Mouse (Mus musculus) MEL-GATA-1-ER (cell line): ENCODE measurements around the gene Eif3k.

Source experiments
- DNase-seq: peaks from one replicate; pipeline ENCODE4 v3.0.0-alpha.2; 2012; ENCODE audit warnings: low read depth; ENCODE audit errors: extremely low read depth

The Eif3k gene

DNA sequence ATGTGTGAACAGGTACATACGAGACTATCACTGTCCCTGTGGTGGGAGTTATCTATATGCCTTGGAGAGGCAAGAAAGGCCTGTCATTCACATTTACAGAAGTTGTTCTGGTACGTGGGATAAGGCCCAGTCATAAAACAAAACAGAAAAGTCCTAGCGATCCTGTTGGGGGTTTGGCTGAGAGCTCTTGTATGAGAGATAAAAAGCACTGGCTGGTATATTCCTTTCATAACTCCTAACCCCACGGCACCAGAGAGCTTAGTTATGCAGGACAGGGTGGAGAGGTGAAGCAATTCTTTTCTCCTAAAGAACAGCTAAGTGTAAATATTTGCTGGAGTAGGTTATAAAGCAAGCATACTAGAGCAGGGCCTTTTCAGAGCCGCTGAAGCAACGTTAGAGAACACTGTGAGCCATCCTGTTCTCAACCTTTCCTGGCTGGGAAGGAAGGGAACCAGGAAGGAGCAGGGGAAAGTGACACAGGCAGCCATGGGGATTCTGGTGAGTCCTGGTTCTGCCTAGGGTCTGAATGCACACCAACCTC, 22.1 kb downstream of the Eif3k start:
- DNase-seq, result peak; percentile 87

DNA sequence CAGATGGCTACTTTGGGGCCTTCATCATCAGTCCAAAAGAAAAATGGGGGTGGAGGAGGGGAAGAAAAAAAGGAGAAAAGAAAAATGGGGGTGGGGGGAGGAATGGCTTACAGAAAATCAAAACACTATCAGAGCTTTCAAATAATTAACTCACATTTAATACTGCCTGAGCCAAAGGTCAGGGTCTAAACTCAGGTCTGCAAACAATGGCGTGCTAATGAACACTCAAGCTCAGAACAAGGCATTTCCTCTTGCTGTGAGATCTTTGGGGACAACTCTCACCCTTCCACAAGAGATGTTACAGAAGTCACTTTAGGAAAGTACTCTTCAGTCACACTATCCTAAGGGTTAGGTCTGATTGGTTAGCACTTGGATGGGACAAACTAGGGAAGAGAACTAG, 22.9 kb downstream of the Eif3k start:
- no peak for DNase-seq

DNA sequence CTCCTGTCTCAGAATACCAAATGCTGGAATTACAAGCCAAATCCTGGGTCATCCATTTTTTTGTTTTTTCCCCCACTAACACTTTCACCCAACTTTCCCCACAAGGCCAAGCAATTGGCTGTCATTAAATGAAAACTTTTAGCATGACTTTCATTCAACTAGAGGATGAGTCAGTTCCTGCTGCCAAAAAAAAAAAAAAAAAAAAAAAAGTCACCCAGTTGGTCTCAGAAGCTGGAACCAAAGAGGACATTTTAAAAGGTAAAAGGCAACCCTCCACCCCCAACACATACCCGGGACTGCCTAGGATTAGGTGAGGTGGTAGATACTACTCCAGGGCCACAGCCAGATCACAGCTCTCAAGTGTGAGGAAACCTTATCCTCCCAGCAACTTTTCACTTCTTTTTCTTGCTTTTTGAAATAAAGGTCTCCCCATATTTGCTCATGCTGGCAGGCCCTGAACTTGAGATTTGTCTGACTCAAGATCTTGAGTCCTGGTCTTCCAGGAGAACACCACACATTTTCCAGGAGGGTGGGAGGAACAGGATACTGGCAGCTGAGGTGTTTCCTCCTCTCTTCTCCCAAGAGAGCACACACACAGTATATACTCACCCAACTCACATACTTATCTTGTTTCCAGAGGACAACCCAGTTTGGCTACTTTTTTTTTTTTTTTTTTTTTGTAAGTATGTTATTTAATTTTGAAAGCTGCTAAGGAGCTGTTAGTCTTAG, 23.5 kb downstream of the Eif3k start:
- no peak for DNase-seq

DNA sequence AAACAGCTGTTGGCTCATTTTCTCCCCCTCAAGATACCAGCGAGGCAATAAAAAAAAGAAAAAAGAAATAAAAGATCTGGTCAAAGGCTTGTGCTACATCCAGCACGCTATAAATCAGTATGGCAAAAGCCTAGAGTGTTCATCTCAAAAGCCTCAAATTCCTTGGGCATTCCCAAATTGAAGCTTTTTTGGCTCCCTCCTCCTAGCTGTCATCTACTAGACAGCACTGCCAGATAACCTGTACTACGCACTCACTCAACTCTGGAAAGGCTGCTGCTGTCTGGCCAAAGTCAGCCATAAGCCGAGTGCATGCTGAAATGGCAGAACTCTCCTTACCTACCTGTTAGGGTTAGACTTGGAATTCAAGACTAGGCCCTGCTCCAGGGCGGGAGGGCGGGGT, 24.4 kb downstream of the Eif3k start:
- DNase-seq, result no peak

DNA sequence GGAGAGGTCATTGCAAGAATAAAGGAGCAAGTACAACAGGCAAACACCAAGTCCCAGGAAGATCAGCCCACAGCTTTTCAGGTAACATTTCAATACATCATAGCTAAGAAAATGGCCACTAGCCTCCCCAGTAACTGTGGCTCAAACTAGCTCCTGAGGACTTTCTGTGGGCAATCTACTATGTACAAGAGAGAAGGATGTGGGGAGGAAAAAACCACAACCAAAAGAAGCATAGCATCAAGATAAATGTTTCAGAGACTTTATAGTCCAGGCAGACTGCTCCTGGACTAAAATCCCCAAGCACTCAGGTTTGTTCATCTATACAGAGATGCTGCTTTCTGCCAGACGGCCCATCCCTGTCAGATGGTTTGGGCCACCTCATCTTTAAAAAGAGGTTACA, 25.4 kb downstream of the Eif3k start:
- no peak for DNase-seq

DNA sequence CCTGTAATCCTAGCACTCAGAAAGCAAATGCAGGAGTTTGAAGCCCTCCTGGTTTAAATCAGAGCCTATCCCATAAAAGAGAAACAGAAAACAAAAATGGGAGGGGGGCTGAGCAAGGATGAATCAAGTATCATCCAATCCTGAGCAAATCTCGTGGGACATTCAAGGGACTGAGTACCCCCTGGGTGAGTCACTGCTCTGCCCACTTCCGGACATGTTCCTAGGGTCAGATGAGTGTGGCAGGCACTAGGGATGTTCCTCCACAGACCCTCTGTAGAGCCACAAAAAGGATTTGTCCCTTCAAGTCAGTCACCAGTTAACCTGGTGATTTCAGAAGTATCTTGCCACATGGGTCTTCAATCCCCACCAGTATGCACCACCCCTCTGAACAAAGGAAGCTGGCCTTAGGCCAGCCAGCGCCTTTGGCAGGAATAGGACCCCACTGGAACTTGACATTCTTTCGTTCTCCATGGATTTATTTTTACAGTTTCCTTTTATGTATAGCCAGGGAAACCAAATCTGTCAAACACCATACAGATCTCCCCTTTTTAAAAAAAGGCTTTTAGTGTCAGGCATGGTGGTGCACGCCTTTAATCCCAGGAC, 26.3 kb downstream of the Eif3k start:
- DNase-seq, result no peak

DNA sequence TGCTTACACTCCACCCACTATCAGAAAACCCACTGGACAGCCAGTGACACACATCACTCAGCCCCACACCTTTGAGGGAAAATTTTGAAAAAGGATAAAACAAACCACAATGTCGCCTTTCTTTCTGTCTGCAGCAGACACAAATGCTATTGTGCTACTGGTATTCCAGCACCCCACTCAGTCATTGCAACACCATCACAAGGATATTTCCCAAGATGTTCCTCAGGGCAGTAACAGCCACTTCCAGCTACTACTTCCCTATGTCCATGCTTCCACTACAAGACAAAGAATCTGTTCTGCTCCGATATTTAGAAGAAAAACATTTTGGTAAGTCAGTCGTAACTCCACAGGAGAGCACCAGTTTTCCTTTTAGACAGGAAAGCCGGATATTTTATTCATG, 26.9 kb downstream of the Eif3k start:
- DNase-seq, result no peak

DNA sequence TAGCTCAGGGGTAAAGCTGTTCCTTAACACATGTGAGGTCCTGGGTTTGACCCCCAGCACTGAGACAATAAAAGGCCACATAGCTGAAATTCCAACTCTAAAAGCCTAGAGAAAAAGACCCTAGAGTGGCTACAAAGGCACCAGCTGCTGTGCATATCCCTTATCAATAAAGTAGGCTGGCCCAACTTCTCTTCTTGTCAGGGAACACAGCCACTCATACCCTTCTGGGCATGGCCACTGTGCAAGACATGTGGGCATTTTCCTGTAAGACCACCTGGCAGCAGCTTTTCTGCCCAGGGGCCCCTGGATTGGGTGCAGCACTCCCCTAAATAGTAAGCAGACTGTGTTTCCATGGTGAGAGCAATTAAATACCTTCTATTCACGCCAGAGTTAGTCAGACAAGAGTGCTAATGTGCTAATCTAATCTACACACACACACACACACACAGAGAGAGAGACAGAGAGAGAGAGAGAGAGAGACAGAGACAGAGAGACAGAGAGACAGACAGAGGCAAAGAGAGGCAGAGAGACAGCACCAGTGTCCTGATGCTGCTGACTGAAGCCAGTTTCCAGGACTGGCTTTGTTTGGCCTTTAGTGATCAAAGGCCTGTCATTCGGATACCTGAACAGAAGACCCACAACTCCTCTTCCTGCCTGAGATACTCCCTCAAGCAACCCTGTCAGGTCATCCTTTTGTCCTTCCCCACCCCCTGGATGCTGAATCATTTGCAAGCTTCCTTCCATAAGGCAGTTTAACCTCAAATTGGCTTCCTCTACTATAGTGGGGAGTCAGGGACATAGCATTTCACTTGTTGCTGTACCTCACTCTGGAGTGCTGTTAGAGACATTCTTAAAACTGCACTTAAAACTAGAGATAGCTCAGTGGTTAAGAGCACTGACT, 27.9 kb downstream of the Eif3k start:
- DNase-seq, result peak; percentile 58

DNA sequence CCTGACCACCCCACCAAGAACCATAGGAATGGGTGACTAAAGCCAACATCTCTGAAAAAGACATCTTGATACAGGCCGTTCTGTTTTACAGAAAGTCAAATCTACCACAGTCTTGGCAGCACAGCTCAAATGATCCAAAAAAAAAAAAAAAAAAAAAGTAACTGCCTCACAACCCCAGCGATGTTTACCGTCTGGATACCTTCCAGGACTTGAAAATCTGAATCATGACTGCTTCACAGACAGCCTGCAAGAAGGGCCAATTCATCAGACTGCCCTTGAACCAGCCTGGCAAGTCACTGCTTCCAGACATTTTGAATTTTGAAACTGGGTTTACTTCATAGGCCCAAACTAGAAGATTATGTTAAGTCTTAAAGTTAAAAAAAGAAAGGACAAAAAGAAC, 28.9 kb downstream of the Eif3k start:
- DNase-seq, result no peak

DNA sequence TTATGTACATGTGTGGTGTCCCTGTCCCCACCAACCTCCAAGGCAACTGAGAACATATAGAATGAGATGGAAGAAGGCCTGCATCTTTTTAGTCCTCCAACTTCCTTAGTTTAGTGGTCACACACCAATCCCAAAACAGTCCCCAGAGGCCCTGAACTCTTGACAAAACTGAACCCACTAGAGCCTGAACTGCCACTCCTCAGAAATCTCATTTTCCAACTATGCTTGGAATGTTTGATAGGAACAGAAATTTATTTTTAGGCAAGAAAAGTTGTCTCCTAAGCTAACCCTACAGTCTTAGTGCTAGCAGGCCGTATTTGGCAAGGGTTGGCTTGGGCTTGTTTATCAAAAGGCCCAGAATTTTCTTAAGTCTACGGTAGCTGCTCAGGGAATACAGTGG, 29.9 kb downstream of the Eif3k start:
- no peak for DNase-seq

DNA sequence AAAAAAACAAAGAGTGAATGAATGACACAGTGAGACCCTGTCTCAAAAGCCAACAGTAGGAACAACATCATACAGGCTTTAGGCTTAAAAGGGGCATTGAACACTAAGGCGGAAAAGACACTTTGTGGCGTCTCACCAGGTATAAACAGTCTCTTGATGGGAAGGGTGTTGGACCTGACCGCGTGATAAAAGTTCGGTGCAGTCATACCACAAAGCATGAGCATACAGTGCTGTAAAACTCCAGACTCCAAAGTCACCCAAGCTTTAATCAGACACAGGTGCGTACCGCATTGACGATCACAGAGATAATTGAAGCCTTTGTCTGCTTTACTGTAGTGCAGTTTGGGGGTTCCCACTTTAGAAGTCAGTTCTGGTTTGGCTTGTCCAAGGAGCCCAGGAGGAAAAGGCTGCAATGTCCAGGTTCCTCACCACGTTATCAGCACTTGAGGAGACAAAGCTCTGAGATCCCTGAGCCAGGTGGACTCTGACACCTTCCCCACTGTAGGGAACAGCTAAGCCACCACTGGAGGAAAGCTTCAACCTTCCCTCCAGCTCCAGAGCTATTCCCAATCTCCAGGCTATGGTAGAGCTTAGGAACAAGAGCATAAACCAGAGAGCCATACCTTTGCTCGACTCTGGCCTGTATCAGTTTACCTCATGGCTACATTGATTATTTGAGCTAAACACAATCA, 31.2 kb downstream of the Eif3k start:
- DNase-seq, result no peak

DNA sequence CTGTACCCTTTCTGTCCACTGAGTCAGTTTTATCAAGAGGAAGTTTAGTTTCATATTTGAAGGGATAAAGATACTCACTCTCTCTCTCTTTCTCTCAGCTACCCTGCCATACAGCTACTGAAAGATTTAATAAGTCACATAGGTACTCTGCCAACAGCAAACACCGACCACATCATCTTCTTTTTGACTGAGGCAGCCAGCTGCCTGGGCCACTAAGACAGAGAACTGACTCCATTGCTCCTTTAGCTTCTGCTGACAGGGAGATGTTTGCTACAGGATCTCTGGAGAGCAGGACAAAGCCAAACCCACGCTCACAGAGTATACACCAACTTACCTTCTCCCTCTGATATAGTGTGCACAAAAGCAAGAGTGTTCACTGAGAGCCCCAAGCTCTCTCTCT, 32.4 kb downstream of the Eif3k start:
- no peak for DNase-seq

DNA sequence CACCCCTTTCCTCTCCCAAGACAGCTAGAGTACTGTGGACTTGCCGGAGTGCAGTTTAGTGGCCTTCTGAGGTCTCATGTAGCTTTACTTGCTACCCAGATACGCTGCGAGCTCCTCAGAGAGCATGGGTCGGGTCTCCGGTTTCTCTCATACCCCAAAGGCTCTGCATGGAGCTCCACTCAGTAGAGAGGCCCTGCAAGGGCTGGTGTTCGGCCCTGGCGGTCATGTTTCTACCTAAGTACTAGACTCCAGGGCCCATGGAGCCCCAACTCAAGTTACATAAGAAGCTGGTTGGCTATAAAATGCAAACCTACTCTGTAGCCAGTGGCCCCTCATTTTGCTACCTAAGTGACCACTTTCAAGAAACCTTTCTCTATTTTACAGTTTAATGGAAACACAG, 32.9 kb downstream of the Eif3k start:
- no peak for DNase-seq

DNA sequence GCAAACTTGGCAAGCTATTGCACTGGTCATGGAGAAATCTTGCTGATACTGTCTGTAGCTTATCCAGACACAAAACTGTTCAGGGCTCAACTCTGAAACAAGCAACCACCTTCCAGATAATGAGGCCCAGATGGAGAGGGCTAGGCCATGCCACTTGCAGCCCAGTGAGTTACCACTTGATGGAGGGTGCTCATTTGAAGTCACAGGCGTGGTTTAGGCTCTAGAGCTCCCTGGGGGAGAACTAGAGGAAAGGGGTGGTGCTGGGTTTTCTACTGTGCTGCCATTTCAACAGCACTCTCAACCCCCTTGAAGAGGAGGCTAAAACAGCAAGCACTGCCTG, 35.4 kb downstream of the Eif3k start:
- DNase-seq, result no peak

DNA sequence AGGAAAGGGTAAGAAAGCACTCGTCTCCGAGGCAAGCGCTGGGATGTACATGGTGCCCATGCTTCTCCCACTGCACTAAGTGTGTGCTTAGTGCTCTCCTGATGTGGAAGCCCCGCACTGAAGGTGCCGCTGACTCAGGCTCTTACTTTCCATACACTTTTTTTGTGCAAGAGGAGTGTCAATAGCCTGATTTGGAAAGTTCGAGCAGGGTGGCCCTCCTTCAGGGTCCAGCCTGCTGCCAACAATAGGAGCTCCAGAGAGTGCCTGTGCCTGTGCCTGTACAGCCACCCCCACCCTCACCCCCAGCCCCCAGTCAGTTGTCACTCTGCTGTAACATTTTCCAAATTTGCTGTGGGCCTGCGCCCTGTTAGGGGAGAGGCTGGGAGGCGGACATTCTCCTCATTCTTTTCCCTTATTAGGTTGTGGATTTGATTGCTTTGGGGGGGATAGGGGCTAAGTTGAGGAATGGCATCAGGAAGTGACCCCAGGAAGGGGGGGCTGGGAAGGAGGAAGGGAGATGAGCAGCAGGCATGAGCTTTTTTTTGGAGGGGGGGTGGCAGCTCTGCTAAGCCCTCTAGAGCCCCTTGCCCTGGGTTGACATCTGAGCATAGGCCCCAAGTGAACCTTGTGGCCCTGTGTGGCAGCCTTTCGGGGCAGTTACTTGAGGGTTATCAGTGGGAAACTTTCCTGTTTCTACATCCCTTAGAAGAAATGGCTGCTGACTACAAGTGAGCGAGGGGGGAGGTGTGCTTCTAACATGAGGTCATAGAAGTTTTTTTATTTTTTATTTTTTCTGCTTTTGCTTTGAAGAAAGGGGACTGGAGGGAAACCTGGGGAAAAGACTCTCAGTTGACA, 36.0 kb downstream of the Eif3k start:
- no peak for DNase-seq

DNA sequence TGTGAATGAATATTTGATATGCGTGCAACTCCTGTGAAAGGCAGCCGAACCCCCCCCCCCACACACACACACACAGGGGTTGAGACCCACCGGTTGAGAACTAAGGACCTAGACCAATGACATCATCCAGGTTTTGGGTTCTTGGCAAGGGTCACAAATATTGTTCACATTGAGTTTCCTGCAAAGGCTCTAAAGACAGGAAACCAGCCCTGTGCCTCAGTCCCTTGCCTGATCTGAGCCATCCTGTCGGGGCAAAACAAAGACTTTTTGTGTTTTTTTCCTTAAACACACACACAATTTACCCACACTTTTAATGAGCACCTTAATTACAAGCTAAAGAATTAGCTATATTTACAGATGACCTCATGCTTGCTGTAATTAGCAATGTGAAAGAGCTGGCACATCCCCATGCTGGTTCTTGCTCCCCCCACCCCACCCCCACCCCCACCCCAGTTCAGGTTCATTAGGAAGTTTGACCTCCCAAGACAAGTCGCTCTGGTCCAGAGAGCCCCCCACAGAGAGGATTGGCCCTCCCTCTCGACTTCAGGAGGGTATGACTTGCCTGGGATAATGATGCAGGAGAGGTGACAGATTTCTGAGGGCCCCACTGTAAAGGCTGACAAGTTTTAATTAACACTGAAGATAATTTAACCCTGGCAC, 36.8 kb downstream of the Eif3k start:
- DNase-seq, result no peak

DNA sequence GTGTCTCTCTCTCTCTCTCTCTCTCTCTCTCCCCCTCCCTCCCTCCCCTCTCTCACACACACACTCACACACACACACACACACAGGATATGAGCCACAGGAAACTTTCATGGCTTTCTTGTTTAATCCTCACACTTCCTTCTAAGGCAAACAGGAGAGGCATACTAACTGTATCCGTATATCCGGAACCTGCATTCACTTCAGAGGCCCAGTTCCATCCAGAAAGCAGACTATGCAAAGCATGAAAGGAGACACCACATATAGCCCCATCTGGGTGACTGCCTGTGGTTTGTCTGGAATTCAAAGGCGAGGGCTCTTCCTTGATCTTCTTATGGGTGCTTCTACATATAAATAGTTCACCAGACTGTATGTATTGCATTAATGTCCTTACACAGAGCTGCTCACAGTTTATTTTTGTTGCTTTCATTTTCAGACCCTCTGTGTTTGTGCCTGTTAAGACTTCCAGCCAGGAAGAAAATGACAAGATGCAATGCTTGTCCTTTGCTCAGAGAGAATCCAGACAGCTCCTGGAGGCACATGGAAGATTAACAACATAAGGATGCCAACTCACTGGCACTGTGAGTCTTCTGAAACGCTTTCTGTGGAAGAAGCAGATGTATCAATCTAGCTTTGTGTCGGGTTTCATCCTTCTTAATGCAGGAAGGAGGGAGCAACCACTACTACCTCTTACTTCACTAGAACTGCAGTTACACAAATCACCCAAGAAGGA, 38.0 kb downstream of the Eif3k start:
- no peak for DNase-seq

DNA sequence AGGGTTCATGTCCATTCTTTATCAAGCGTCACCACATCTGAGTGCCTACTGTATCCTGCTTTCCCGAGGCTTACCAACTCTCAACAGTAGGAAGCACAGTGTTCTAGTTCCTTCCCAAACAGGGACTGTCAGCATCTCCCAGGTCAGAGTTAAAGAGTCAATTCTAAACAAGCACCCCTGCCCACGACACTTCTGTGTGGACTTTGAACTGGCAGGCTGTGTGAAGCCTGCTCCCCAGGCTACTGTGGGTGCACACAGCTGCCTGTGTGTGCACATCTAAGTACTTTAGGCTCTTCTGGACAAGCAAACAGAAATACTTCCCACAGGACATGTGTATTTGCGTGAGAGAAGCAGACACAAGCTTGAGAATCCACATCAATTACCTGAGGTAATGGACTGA, 40.1 kb downstream of the Eif3k start:
- no peak for DNase-seq

DNA sequence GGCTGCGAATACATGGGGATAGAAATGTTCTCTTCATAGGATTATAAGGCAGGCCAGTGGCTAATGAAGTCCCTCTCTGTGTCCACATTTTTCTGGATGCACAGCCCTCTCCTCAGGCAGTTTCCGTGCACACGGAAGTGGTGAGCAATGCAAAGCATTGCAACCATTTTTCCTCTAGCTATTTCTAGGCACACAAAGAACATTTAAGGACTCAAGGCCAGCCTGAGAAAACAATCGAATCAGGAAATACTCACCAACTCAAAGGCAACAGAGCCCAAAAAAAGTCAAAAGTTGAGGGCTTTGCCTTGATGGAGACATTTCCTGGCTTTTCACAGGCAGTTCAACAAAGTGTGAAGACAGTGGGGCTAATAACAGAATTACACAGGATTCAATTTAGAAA, 40.5 kb downstream of the Eif3k start:
- DNase-seq, result no peak
